Mouse (Mus musculus) megakaryocyte, adult 5-6 weeks (primary cell): ENCODE results near the gene Cyb5rl. TPM values are rescaled to one million over a fixed set of nuclear protein-coding genes. Genes with fewer than 3 reads are reported as not detected.

Source experiments
- ATAC-seq: 2 replicates; pipeline ENCODE4 v1.8.0; 2016; ENCODE audit warnings: mild to moderate bottlenecking, inconsistent platforms; ENCODE audit not compliant: poor library complexity, severe bottlenecking
- total RNA-seq, 2 experiments: library from RNA; stranded (forward) in 1 of 2; stranded (reverse) in 1 of 2; fragments of 153-499, 151-499 nt in 1 of 2; fragments of 221-1000, 200-1000 nt in 1 of 2; gene quantifications; 2 replicates each; pipeline versions ENCODE4 v1.2.3 to v1.2.4; 2015 to 2017

The Cyb5rl gene
- total RNA-seq, 2 experiments from 2014 or later: 1.7 to 5.5 TPM

DNA sequence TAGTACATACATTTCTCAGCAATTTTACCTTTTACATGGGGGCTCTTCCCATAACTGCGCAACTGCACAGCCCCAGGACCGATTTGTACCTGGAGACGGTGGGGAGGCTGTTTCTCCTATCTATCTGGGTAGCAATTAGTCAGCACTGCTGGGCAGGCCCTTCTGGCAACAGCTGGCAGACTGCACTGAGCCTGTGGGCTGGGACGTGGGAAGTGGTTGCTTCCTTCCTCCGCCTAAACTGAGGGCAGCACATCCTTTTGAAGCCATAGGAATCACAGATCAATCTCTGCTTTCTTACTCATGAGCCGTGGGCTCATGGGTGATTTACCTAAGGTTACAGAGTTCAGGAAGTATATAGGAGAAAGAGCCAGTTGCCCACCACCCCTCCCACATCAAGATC, 8.0 kb upstream of the Cyb5rl start:
- no peak for ATAC-seq

DNA sequence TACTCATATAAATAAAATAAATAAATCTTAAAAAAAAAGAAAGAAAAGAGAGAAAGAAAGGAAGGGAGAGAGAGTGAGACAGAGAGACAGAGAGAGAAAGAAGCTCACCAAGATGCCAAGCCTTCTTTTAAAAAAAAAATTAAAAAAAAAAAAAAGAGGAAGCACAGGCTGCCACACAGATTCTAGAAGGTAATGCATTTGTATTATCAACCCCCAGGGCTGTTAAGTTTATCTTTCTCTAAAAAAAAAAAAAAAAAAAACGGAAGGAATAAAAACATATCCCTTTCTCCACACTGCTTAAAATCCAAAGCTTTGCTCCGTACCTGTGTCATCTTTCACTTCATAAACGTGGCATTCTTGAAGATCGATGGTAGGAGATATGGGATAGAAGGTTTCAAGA, 5.2 kb upstream of the Cyb5rl start:
- ATAC-seq: no peak

DNA sequence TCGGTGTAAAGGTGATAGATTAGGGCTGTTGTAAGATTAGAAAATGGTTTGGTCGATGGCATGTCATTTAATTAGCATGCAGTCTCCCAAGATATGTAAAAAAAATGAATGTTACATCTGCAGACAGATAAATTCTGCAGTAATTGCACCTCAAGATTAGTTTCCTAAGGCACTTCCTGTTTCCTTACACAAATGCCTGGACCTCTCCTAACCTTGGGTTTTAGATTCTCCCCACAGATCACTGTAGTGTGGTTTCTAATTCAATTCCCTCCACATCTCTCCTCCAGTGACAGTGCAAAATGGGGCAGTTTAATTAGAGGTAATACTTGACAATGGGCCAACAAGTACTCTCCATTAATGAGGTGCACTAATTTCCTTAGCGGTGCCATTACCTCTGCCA, 3.6 kb upstream of the Cyb5rl start:
- ATAC-seq: no peak

- ATAC-seq: no peak
Measured at GRCm38 (mm10) chr4:107064394-107065098, 2.2 kb upstream of the Cyb5rl start.

DNA sequence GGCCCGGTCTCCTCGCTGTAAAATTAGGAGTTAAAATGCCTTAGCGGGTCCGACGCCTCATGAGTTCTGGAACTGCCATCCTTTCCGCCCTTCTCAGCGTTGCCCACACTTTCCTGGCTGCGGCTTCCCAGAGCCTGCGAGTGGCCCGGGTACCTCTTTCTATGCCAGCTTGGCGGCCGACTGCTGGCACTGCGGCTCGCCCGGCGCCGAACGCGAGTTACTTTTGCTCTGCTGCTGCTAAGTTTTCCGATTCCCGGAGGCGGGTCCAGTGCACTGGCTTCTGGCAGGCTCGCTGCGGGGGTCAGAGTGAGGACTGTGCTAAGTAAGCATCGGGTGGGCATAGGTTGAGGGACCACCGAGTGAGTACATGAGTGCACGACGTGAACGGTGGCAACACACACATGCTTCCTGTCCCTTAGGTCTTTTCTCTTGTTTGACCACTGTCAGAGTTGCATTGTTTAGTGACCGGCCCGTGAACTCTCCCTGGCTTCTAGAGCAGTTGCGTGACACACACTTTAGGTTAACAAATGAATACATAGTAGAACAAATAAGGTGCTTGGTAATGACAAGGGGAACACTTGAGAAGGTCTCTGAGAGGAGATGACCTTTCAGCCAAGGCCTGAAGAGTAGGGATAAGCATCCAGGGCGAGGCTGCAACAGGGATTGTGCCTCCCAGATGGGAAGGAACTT, 508 bp downstream of the Cyb5rl start:
- peak; percentile 31 for ATAC-seq

GRCm38 (mm10) chr4:107072343-107072742, 5.6 kb downstream of the Cyb5rl start:
- no peak for ATAC-seq

DNA sequence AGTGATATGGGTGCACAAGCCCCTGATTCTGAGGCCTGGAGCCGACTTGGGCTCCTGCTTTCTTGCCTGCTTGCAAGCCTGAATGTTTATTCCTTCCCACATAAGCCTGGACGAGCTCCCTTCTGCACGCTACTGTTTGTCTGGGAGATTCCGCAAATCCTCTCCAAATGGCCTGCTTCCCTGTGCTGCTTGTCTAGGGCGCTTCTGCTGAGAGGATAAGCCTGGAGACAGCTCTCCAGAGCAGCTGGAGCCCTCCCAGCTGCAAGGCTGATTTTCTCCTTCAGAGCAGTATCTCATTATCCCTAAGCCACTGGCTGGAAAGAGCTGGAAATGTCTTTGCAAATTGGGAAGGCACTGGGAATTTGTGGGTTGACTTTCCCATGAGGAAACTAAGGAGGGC, 8.7 kb downstream of the Cyb5rl start:
- ATAC-seq: no peak

GRCm38 (mm10) chr4:107078894-107079293, 12.1 kb downstream of the Cyb5rl start:
- ATAC-seq: no peak

DNA sequence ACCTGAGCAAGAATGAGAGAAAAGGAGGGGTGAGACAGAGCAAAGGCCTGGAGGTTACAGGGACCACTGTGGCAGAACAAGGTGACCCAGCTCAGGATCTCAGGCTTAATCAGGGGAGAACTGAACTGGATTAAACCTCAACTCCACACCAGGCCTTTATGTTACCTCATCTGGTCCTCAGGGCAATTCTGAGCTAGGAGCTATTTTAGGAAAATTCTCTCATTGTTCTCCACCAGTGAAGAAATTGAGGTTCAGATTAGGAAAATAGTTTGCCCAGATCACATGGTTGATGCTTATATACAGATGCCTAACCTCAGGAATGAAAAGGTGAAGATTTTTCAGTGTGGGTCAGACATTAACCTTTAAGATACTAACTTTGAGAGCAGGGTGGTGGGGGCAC, 12.9 kb downstream of the Cyb5rl start:
- no peak for ATAC-seq

- ATAC-seq: peak; percentile 68
Measured at GRCm38 (mm10) chr4:107082185-107082584, 15.4 kb downstream of the Cyb5rl start.

DNA sequence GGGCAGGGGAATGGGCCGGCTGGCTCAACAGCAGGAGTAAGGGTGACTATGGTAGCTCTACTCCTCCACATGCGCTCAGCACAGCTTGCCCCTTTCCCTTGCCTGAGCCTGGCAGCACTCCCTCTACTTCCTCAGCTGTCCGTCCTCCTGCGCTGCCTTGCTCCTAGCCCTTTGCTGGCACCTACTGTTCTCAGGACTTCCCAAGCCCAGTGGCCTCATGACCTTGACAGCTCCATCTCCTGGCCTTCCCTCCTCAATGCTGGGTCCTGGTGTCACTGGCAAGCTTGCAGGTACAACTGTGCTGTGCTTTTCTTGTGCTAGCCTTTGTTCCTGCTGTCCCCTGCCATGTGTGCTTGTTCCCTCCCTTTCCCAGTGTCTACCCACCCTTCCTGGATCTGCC, 16.3 kb downstream of the Cyb5rl start:
- no peak for ATAC-seq

DNA sequence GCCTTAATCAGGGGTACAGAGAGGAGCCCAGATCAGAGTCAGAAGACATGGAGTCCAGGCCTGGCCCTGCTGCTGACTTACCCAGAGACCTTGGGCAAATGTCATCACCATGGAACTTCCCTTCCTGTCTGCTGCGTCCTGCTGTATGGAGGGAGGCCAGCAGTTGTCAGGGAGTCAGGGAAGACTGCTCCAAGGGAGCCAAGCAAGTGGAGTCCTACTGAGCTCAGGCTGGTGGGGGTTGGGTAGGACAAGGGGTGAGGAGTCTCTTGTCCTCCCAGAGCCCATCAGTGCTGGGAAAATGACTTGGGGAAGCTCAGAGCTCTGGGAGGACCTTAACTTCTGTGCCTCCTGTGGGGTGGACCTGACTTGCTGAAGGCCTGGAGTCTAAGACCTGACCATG, 17.6 kb downstream of the Cyb5rl start:
- no peak for ATAC-seq

- no peak for ATAC-seq
Measured at GRCm38 (mm10) chr4:107084858-107085257, 18.1 kb downstream of the Cyb5rl start.

- no peak for ATAC-seq
Measured at GRCm38 (mm10) chr4:107091696-107092095, 24.9 kb downstream of the Cyb5rl start.

DNA sequence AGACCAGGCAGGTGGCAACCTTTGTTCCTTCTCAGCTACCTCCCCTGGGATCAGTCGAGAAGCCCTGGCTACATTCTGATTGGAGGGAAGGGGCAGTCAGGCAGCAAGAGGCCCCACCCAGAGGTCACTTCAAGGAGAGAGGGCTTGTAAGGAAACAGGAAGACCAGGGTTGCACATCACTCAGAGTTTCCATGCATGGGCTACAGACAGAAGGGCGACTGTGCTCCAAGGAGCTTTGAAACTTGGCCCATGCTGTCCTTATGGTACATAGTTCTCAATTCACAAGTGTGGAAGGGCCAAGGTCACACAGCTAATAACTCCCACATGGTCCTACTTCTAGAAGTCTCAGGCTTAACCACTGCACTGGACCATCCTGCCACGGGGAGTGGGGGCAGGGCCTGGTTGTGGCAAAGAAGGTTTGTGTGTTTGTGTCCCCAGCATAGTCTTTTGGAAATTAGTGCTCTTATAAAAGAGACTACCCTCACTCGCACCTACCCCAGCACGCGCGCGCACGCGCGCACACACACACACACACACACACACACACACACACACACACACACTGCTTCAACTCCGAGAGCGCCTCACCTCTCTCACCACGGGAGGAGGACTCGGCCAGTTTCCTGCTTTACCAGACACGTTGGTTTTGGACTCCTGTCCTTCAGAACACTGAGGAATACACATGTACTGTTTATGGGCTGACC, 27.8 kb downstream of the Cyb5rl start:
- ATAC-seq: no peak; the same call in 1 of the 2 replicates

DNA sequence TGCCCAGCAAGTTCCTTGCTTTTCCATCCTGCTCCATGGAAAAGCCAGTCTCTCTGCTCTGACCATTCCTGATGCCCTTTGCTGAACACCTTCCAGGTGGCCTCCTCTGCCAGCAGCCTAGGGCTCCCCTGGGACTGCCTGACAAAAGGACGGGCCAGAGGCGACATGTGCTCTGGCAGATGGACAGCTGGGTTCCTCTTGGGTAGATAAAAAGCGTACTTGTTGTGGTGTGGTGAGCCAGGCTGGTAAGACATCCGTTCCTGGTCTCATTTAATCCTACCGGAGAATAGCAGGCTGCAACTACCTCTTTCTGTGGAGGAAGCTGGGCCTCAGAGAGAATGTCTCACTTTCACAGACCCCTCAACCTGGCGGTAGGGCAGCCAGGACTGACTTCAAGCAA, 29.3 kb downstream of the Cyb5rl start:
- ATAC-seq: peak; percentile 62

GRCm38 (mm10) chr4:107096841-107097373, 30.1 kb downstream of the Cyb5rl start, which contains the start of gene Cdcp2:
Gene Cdcp2 (plus strand): TSS chr4:107096891.
- ATAC-seq: no peak

GRCm38 (mm10) chr4:107097871-107098270, 31.1 kb downstream of the Cyb5rl start:
- no peak for ATAC-seq

- no peak for ATAC-seq
Measured at GRCm38 (mm10) chr4:107098375-107098774, 31.6 kb downstream of the Cyb5rl start.

- no peak for ATAC-seq
Measured at GRCm38 (mm10) chr4:107098791-107099525, 32.2 kb downstream of the Cyb5rl start.

DNA sequence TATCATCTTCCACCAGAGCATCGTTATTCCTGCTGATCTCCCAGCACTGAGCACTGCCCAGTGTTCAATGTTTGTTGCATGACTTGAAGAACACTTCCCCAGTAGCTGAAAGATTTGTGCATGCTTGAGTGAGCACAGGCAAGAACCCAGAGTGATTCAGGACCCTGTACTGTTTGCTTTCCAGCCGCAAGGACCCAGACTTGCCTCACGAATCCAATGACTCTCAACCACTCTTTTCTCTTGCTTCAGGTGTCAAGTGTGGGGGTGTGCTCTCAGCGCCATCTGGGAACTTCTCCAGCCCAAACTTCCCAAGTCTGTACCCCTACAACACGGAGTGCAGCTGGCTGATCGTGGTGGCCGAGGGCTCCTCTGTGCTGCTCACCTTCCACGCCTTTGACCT, 35.4 kb downstream of the Cyb5rl start:
- no peak for ATAC-seq
